Mouse (Mus musculus) megakaryocyte, embryonic 14.5 days (primary cell): ENCODE measurements around the gene Tmem147.

ENCODE experiments used
- FLI1 ChIP-seq: IDR thresholded peaks from 2 replicates; pipeline ENCODE4 v1.6.1; 2012; ENCODE audit warnings: low read length, inconsistent platforms, mixed read lengths
- GATA1 ChIP-seq: IDR thresholded peaks from 3 replicates; pipeline ENCODE4 v1.6.1; 2012; ENCODE audit warnings: mixed read lengths, low read length, inconsistent platforms, borderline replicate concordance

DNA sequence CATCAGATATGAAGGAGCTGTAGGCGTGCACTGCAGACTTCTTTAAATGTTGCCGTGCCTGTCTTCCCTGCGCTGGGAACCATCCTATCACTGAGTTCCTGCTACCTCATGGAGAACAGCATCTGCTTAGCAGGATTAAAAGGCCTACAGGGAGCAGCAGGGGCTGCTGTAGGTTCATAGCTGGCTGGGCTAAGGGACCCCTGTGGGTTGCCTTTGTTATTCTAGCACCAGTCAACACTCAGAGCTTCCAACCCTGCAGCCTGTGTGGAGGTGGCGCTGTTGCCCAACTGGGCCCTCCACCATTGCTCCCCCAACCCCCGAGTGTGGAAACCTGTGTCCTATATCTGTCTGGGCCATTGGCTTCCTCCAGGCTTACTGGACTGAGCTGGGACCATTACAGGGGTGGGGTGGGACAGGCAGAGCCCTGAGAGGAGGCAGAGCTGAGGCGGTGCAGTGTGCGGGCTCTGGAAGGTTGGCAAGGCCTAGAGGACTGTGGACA, 47.8 kb upstream of the Tmem147 start:
- TF ChIP-seq GATA1 (no peak), FLI1 (no peak)
